Mouse (Mus musculus) heart, postnatal 0 days (tissue): ENCODE results near the gene Six5. TPM values are rescaled to one million over a fixed set of nuclear protein-coding genes. Genes with fewer than 3 reads are reported as not detected.

Source experiments
- ATAC-seq: fragments of 200-750 bp; cut with Nextera tagmentation; 2 replicates; pipeline ENCODE4 v1.8.0; 2017; ENCODE audit warnings: low read depth, moderate number of reproducible peaks, moderate library complexity; ENCODE audit not compliant: insufficient read depth
- DNase-seq: peaks from one replicate; pipeline ENCODE4 v3.0.0-alpha.2; 2016; ENCODE audit warnings: low spot score
- H3K27ac ChIP-seq: fragments of 300-500 bp; sonication (generic); 2 replicates; pipeline ENCODE4 v1.5.1; 2014; ENCODE audit warnings: low read depth, mild to moderate bottlenecking
- H3K27me3 ChIP-seq: fragments of 300-500 bp; sonication (generic); 2 replicates; pipeline ENCODE4 v1.6.1; 2014; ENCODE audit warnings: low read length, mixed read lengths; ENCODE audit not compliant: control insufficient read depth, insufficient read depth
- H3K36me3 ChIP-seq: fragments of 300-500 bp; sonication (generic); replicated peaks from 2 replicates; pipeline ENCODE4 v1.6.1; 2014; ENCODE audit warnings: low read length, mixed read lengths; ENCODE audit not compliant: control insufficient read depth, insufficient read depth
- H3K4me1 ChIP-seq: fragments of 300-500 bp; sonication (generic); 2 replicates; pipeline ENCODE4 v1.6.1; 2014; ENCODE audit warnings: antibody characterized with exemption; ENCODE audit not compliant: control insufficient read depth, insufficient read depth
- H3K4me2 ChIP-seq: fragments of 300-500 bp; sonication (generic); 2 replicates; pipeline ENCODE4 v1.6.1; 2014; ENCODE audit warnings: low read depth, mild to moderate bottlenecking, low read length, moderate library complexity
- H3K4me3 ChIP-seq: fragments of 300-500 bp; sonication (generic); 2 replicates; pipeline ENCODE4 v1.5.1; 2014; ENCODE audit warnings: low read depth, low read length
- H3K9ac ChIP-seq: fragments of 300-500 bp; sonication (generic); replicated peaks from 2 replicates; pipeline ENCODE4 v1.6.1; 2014; ENCODE audit warnings: low read depth, low read length, mixed read lengths
- H3K9me3 ChIP-seq: fragments of 300-500 bp; sonication (generic); replicated peaks from 2 replicates; pipeline ENCODE4 v1.6.1; 2016; ENCODE audit warnings: low read length; ENCODE audit not compliant: control insufficient read depth
- CTCF ChIP-seq: IDR thresholded peaks from 2 replicates; pipeline ENCODE4 v1.5.1; 2016; ENCODE audit warnings: antibody characterized with exemption, control low read depth, low read depth
- EP300 ChIP-seq: IDR thresholded peaks from 2 replicates; pipeline ENCODE4 v1.6.1; 2016; ENCODE audit warnings: antibody characterized with exemption, low read depth
- WGBS: fragments of 180-500 bp; shearing (Covaris S2); extraction: QIAGEN DNeasy Blood & Tissue Kit; methylation state at CpG from one replicate; pipeline ENCODE4 v1.1.7; 2014; 5-methylcytosine and 5-hydroxymethylcytosine counted together
- polyA plus RNA-seq: library from polyadenylated mRNA; unstranded; fragments of >200 nt; fragmentation: Nextera tagmentation; extraction: Ambion mirVana; gene quantifications from 2 replicates; pipeline ENCODE4 v1.2.1, GENCODE M21; 2015
- total RNA-seq: library from RNA; depleted of rRNA; stranded (reverse); fragments of >200 nt; gene quantifications from 2 replicates; pipeline ENCODE4 v1.2.3, GENCODE M21; 2014; ENCODE audit warnings: low replicate concordance

Gene Six5
- total and polyA plus RNA-seq, 2 experiments from 2014 or later = 3.8 to 21.0 TPM

GRCm38 (mm10) chr7:19076586-19076991 lies 17.8 kb upstream of the Six5 start:
- H3K4me2 ChIP-seq = peak overlapping the region; percentile 91
- peak overlapping the region; percentile 92 for H3K4me3 ChIP-seq
- peaks cover 25% of the 10 kb centered on the region for H3K4me1 ChIP-seq
- peak overlapping the region; percentile 99 for H3K9ac ChIP-seq
- no peak for TF ChIP-seq CTCF
- TF ChIP-seq EP300 = no peak
- no peaks in the 10 kb centered on the region for H3K27me3 ChIP-seq
- ATAC-seq (no peak; the same call in none of the 2 replicates), DNase-seq (no peak)
- peak overlapping the region; percentile 97 for H3K27ac ChIP-seq
- under 1% methylated on average over 22 of the region's 22 CpGs for WGBS
- H3K9me3 ChIP-seq = no peaks in the 10 kb centered on the region
- peaks cover 38% of the 10 kb centered on the region for H3K36me3 ChIP-seq

- Histone ChIP-seq H3K4me2 (peak overlapping the region; percentile 91), H3K4me1 (peaks cover 36% of the 10 kb centered on the region), H3K9ac (no peak overlapping the region), H3K9me3 (no peaks in the 10 kb centered on the region), H3K27ac (peak overlapping the region; percentile 97; the same call in 1 of the 2 replicates), H3K4me3 (peak overlapping the region; percentile 92; the same call in 1 of the 2 replicates), H3K27me3 (no peaks in the 10 kb centered on the region), H3K36me3 (peaks cover 49% of the 10 kb centered on the region)
- TF ChIP-seq CTCF = no peak
- TF ChIP-seq EP300 = no peak
- ATAC-seq (no peak), DNase-seq (no peak)
- WGBS = 56% methylated on average over 14 of the region's 14 CpGs
Measured at GRCm38 (mm10) chr7:19077761-19078160, 16.6 kb upstream of the Six5 start.

- Histone ChIP-seq H3K27me3 (no peaks in the 10 kb centered on the region), H3K4me2 (no peak overlapping the region), H3K27ac (no peak overlapping the region), H3K4me1 (peaks cover 41% of the 10 kb centered on the region), H3K4me3 (no peak overlapping the region), H3K9me3 (no peaks in the 10 kb centered on the region), H3K36me3 (peaks cover 52% of the 10 kb centered on the region), H3K9ac (no peak overlapping the region)
- TF ChIP-seq EP300 (no peak), CTCF (no peak)
- ATAC-seq (no peak), DNase-seq (no peak)
- WGBS = 55% methylated on average over 3 of the region's 3 CpGs
Measured at GRCm38 (mm10) chr7:19078732-19079131, 15.7 kb upstream of the Six5 start.

- no peak for DNase-seq
- H3K4me2 ChIP-seq = no peak overlapping the region
- 86% methylated on average over 18 of the region's 19 CpGs for WGBS
- no peak for TF ChIP-seq CTCF
- no peak for TF ChIP-seq EP300
- H3K4me1 ChIP-seq = peaks cover 51% of the 10 kb centered on the region
- H3K9ac ChIP-seq = no peak overlapping the region
- peaks cover 52% of the 10 kb centered on the region for H3K36me3 ChIP-seq
- H3K4me3 ChIP-seq = no peak overlapping the region
- no peaks in the 10 kb centered on the region for H3K27me3 ChIP-seq
- no peak overlapping the region for H3K27ac ChIP-seq
- ATAC-seq = no peak
- H3K9me3 ChIP-seq = no peaks in the 10 kb centered on the region
Measured at GRCm38 (mm10) chr7:19080451-19080950, 13.9 kb upstream of the Six5 start.

GRCm38 (mm10) chr7:19082171-19082570 lies 12.2 kb upstream of the Six5 start:
- Histone ChIP-seq H3K36me3 (peaks cover 53% of the 10 kb centered on the region), H3K9me3 (no peaks in the 10 kb centered on the region), H3K4me2 (no peak overlapping the region), H3K27me3 (no peaks in the 10 kb centered on the region), H3K9ac (0 out of 2 replicates have a peak overlapping the region, but pooled peaks have one; percentile 69), H3K4me3 (no peak overlapping the region), H3K4me1 (peaks cover 59% of the 10 kb centered on the region), H3K27ac (peak overlapping the region; percentile 95)
- TF ChIP-seq EP300 (no peak), CTCF (no peak)
- 83% methylated on average over 4 of the region's 4 CpGs for WGBS
- DNase-seq (no peak), ATAC-seq (no peak)

GRCm38 (mm10) chr7:19083096-19083495 lies 11.3 kb upstream of the Six5 start:
- Histone ChIP-seq H3K9me3 (no peaks in the 10 kb centered on the region), H3K36me3 (peaks cover 59% of the 10 kb centered on the region), H3K4me3 (peak overlapping the region; percentile 62), H3K27me3 (no peaks in the 10 kb centered on the region), H3K4me1 (peaks cover 50% of the 10 kb centered on the region), H3K9ac (peak overlapping the region; percentile 69), H3K4me2 (peak overlapping the region; percentile 78), H3K27ac (peak overlapping the region; percentile 95)
- TF ChIP-seq CTCF (no peak), EP300 (no peak)
- peak; percentile 80 for ATAC-seq
- 15% methylated on average over 6 of the region's 6 CpGs for WGBS
- peak; percentile 84 for DNase-seq
